Mouse (Mus musculus): ENCODE measurements around the gene Tomm40. TPM values are rescaled to one million over a fixed set of nuclear protein-coding genes. Genes with fewer than 3 reads are reported as not detected.

Gene Tomm40
- total RNA-seq, 1 experiment, result 342 TPM

DNA sequence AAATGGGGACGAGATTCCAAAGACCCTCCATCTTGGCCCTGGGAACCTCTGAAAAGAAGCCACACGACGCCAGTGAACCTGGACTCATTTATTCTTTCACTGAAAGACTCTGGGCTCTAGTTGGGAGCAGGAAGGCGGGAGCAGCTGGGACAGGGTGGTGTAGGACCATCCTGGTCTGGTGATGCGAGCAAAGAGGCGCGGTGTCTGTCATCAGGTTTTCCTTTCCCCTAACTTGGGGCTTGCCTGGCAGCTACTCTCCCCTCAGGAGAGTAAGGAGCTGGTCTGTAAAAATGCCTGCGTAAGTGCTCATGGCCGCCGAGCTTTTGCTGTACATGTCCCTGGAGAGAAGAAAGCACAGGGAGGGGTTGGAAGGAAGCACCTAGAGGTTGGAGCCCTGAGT is 43.7 kb downstream of the Tomm40 start:
- Histone ChIP-seq H3K4me1 (ENCODE audit: control insufficient read depth in 2 of 2, insufficient read depth in 2 of 2, low read length in 2 of 2, poor library complexity in 1 of 2) (peaks cover 1 to 12% of the 10 kb centered on the region in 2 experiments; a peak in 3 of 4 replicates), H3K9me3 (ENCODE audit: control insufficient read depth, insufficient read depth, low read depth, low read length) (no peaks in the 10 kb centered on the region), H3K27ac (ENCODE audit: insufficient read depth, low read depth, low read length, poor library complexity, severe bottlenecking) (no peak overlapping the region), H3K9ac (ENCODE audit: insufficient read depth, low read depth, low read length, poor library complexity, severe bottlenecking) (peak overlapping the region; percentile 18; the same call in 1 of the 2 replicates), H3K4me3 (ENCODE audit: insufficient read depth in 1 of 2, low read depth in 1 of 2, low read length in 2 of 2, poor library complexity in 1 of 2, severe bottlenecking in 1 of 2) (no peak overlapping the region; a peak in 1 of 4 replicates), H3K36me3 (ENCODE audit: control insufficient read depth, insufficient read depth, low read length, poor library complexity, severe bottlenecking) (no peaks in the 10 kb centered on the region)
- no peak for TF ChIP-seq ZNF384 (IDR thresholded peaks at IDR 0.05; ENCODE audit: low read depth, low read length)
- TF ChIP-seq CHD2 (IDR thresholded peaks at IDR 0.05; ENCODE audit: low read depth, low read length), result no peak
- no peak for TF ChIP-seq ZC3H11A (IDR thresholded peaks at IDR 0.05; ENCODE audit: borderline replicate concordance, low read depth, low read length)
- no peak for TF ChIP-seq HCFC1 (IDR thresholded peaks at IDR 0.05; ENCODE audit: borderline replicate concordance, insufficient read depth, low read length)
- no peak for TF ChIP-seq MAFK (IDR thresholded peaks at IDR 0.05; ENCODE audit: insufficient read depth, low read depth, low read length)
- DNase-seq (ENCODE audit: low read depth, low spot score), result no peak
- in situ Hi-C loops (cut with MboI; ENCODE audit: low sequenced_read_pairs in 2 of 2, unreplicated experiment in 2 of 2), result no loop called here

DNA sequence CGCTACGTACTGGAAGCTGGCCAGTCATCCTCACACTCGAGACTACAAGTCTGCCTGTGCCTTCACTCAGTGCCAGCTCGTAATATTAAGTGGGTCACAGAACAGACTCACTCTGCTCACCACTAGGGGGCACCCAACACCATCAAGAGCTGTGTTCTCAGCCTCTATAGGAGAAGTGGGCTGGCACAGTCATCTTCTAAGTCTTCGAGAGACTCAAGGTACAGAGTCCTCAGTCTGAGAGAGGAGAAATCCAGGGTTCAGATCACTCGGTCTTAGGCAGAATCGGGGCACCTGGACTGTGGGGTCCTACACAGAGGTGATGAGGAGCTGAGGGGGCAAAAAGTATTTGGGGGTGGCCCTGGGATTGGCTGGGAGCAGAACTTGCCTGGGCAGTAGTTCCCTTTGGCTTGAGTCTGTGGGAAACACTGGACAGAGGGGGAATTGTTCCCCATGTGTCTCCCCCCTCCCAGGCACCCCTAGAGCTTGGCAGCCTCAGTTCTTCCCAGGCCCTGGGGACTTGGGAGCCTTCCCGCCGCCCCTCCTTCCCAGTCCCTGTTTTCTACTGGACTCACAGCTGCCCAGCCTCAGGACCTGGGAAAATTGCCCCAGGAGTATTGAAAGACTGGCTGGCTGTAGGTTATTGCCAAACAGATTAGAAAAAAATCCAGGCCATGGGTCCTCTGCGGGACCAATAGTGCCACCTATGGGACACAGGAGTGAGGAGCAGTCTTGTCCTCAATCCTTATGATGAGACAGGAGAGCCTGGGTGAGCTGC is 46.1 kb downstream of the Tomm40 start:
- in situ Hi-C loops (cut with MboI; ENCODE audit: low sequenced_read_pairs in 2 of 2, unreplicated experiment in 2 of 2), result no loop called here
- H3K4me3 ChIP-seq (ENCODE audit: insufficient read depth in 1 of 2, low read depth in 1 of 2, low read length in 2 of 2, poor library complexity in 1 of 2, severe bottlenecking in 1 of 2), result peak overlapping the region in 1 of 2 experiments; percentile 37; a peak in 1 of 4 replicates
- peak overlapping the region; percentile 69; the same call in 1 of the 2 replicates for H3K9ac ChIP-seq (ENCODE audit: insufficient read depth, low read depth, low read length, poor library complexity, severe bottlenecking)

GRCm38 (mm10) chr7:19667434-19667833 is 47.8 kb downstream of the Tomm40 start:
- H3K9me3 ChIP-seq (ENCODE audit: control insufficient read depth, insufficient read depth, low read depth, low read length), result no peaks in the 10 kb centered on the region
- peaks cover 6 to 8% of the 10 kb centered on the region in 2 experiments; a peak in 3 of 4 replicates for H3K4me1 ChIP-seq (ENCODE audit: control insufficient read depth in 2 of 2, insufficient read depth in 2 of 2, low read length in 2 of 2, poor library complexity in 1 of 2)
- H3K36me3 ChIP-seq (ENCODE audit: control insufficient read depth, insufficient read depth, low read length, poor library complexity, severe bottlenecking), result peaks cover 4% of the 10 kb centered on the region; the same call in 1 of the 2 replicates
- in situ Hi-C loops (cut with MboI; ENCODE audit: low sequenced_read_pairs in 2 of 2, unreplicated experiment in 2 of 2), result no loop called here
- DNase-seq (ENCODE audit: low read depth, low spot score), result no peak
- no peak for TF ChIP-seq MAFK (IDR thresholded peaks at IDR 0.05; ENCODE audit: insufficient read depth, low read depth, low read length)
- TF ChIP-seq HCFC1 (IDR thresholded peaks at IDR 0.05; ENCODE audit: borderline replicate concordance, insufficient read depth, low read length), result no peak
- no peak for TF ChIP-seq ZC3H11A (IDR thresholded peaks at IDR 0.05; ENCODE audit: borderline replicate concordance, low read depth, low read length)
- no peak for TF ChIP-seq ZNF384 (IDR thresholded peaks at IDR 0.05; ENCODE audit: low read depth, low read length)
- TF ChIP-seq CHD2 (IDR thresholded peaks at IDR 0.05; ENCODE audit: low read depth, low read length), result no peak
- no peak overlapping the region for H3K4me3 ChIP-seq (ENCODE audit: insufficient read depth in 1 of 2, low read depth in 1 of 2, low read length in 2 of 2, poor library complexity in 1 of 2, severe bottlenecking in 1 of 2)
- no peak overlapping the region for H3K27ac ChIP-seq (ENCODE audit: insufficient read depth, low read depth, low read length, poor library complexity, severe bottlenecking)
- H3K9ac ChIP-seq (ENCODE audit: insufficient read depth, low read depth, low read length, poor library complexity, severe bottlenecking), result no peak overlapping the region

More for the DNA sequence above, 46.1 kb downstream of the Tomm40 start:
- Histone ChIP-seq H3K9me3 (ENCODE audit: control insufficient read depth, insufficient read depth, low read depth, low read length) (no peaks in the 10 kb centered on the region), H3K4me1 (ENCODE audit: control insufficient read depth in 2 of 2, insufficient read depth in 2 of 2, low read length in 2 of 2, poor library complexity in 1 of 2) (peaks cover 4 to 10% of the 10 kb centered on the region in 2 experiments), H3K27ac (ENCODE audit: insufficient read depth, low read depth, low read length, poor library complexity, severe bottlenecking) (peak overlapping the region; percentile 3; the same call in 1 of the 2 replicates), H3K36me3 (ENCODE audit: control insufficient read depth, insufficient read depth, low read length, poor library complexity, severe bottlenecking) (no peaks in the 10 kb centered on the region)
- peak; percentile 93 for DNase-seq (ENCODE audit: low read depth, low spot score)
- TF ChIP-seq MAFK (IDR thresholded peaks at IDR 0.05; ENCODE audit: insufficient read depth, low read depth, low read length), result no peak
- peak; percentile 92 for TF ChIP-seq ZNF384 (IDR thresholded peaks at IDR 0.05; ENCODE audit: low read depth, low read length)
- TF ChIP-seq HCFC1 (IDR thresholded peaks at IDR 0.05; ENCODE audit: borderline replicate concordance, insufficient read depth, low read length), result 0 out of 2 replicates have a peak, but pooled peaks have one; percentile 14
- no peak for TF ChIP-seq CHD2 (IDR thresholded peaks at IDR 0.05; ENCODE audit: low read depth, low read length)
- TF ChIP-seq ZC3H11A (IDR thresholded peaks at IDR 0.05; ENCODE audit: borderline replicate concordance, low read depth, low read length), result peak; percentile 64

DNA sequence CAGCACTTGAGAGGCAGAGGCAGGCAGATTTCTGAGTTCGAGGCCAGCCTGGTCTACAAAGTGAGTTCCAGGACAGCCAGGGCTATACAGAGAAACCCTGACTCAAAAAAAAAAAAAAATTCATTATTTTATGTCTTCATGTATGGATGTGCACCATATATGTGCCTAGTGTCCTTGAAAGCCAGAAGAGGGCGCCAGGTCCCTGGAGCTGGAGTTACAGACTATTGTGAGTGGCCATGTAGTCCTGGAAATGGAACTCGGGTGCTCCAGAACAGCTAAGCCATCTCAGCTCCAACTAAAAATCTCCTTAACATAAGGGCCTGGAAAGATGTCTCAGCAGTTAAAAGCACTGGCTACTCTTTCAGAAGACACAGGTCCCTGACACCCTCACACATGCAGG is 48.5 kb downstream of the Tomm40 start:
- in situ Hi-C loops (cut with MboI; ENCODE audit: low sequenced_read_pairs in 2 of 2, unreplicated experiment in 2 of 2), result no loop called here
- H3K9ac ChIP-seq (ENCODE audit: insufficient read depth, low read depth, low read length, poor library complexity, severe bottlenecking), result no peak overlapping the region
- 0 out of 2 replicates have a peak, but pooled peaks have one; percentile 35 for TF ChIP-seq ZNF384 (IDR thresholded peaks at IDR 0.05; ENCODE audit: low read depth, low read length)
- no peak for TF ChIP-seq MAFK (IDR thresholded peaks at IDR 0.05; ENCODE audit: insufficient read depth, low read depth, low read length)
- no peak for TF ChIP-seq ZC3H11A (IDR thresholded peaks at IDR 0.05; ENCODE audit: borderline replicate concordance, low read depth, low read length)
- no peak for TF ChIP-seq HCFC1 (IDR thresholded peaks at IDR 0.05; ENCODE audit: borderline replicate concordance, insufficient read depth, low read length)
- TF ChIP-seq CHD2 (IDR thresholded peaks at IDR 0.05; ENCODE audit: low read depth, low read length), result no peak
- no peak for DNase-seq (ENCODE audit: low read depth, low spot score)
- H3K4me3 ChIP-seq (ENCODE audit: insufficient read depth in 1 of 2, low read depth in 1 of 2, low read length in 2 of 2, poor library complexity in 1 of 2, severe bottlenecking in 1 of 2), result no peak overlapping the region
- peaks cover 8% of the 10 kb centered on the region; the same call in 1 of the 2 replicates for H3K36me3 ChIP-seq (ENCODE audit: control insufficient read depth, insufficient read depth, low read length, poor library complexity, severe bottlenecking)
- H3K27ac ChIP-seq (ENCODE audit: insufficient read depth, low read depth, low read length, poor library complexity, severe bottlenecking), result no peak overlapping the region
- H3K4me1 ChIP-seq (ENCODE audit: control insufficient read depth in 2 of 2, insufficient read depth in 2 of 2, low read length in 2 of 2, poor library complexity in 1 of 2), result peaks cover 6 to 8% of the 10 kb centered on the region in 2 experiments; a peak in 3 of 4 replicates
- H3K9me3 ChIP-seq (ENCODE audit: control insufficient read depth, insufficient read depth, low read depth, low read length), result no peaks in the 10 kb centered on the region
